Mouse (Mus musculus) liver, embryonic 13.5 days (tissue): Measurements from ENCODE around the gene Etv4. TPM values are rescaled to one million over a fixed set of nuclear protein-coding genes. Genes with fewer than 3 reads are reported as not detected.
A peak's percentile ranks its signal among the peaks of the same experiment; 100 is the strongest.

Source experiments
- ATAC-seq: fragments of 200-750 bp; cut with Nextera tagmentation; 2 replicates; pipeline ENCODE4 v1.8.0; 2017; ENCODE audit warnings: low read depth, mild to moderate bottlenecking, moderate number of reproducible peaks, moderate library complexity
- DNase-seq: peaks from one replicate; pipeline ENCODE4 v3.0.0; 2022
- H3K27ac ChIP-seq: fragments of 300-500 bp; sonication (generic); 2 replicates; pipeline ENCODE4 v1.5.1; 2015; ENCODE audit warnings: moderate library complexity, mild to moderate bottlenecking, inconsistent platforms
- H3K27me3 ChIP-seq: fragments of 300-500 bp; sonication (generic); 2 replicates; pipeline ENCODE4 v1.6.1; 2015; ENCODE audit warnings: mild to moderate bottlenecking, inconsistent platforms
- H3K36me3 ChIP-seq: fragments of 300-500 bp; sonication (generic); 2 replicates; pipeline ENCODE4 v1.6.1; 2015; ENCODE audit warnings: mild to moderate bottlenecking, inconsistent platforms
- H3K4me1 ChIP-seq: fragments of 300-500 bp; sonication (generic); replicated peaks from 2 replicates; pipeline ENCODE4 v1.6.1; 2015; ENCODE audit warnings: inconsistent platforms
- H3K4me2 ChIP-seq: fragments of 300-500 bp; sonication (generic); 2 replicates; pipeline ENCODE4 v1.6.1; 2015; ENCODE audit warnings: inconsistent platforms, mild to moderate bottlenecking, moderate library complexity
- H3K4me3 ChIP-seq: fragments of 300-500 bp; sonication (generic); replicated peaks from 2 replicates; pipeline ENCODE4 v1.5.1; 2015; ENCODE audit warnings: mild to moderate bottlenecking, inconsistent platforms
- H3K9ac ChIP-seq: fragments of 300-500 bp; sonication (generic); 2 replicates; pipeline ENCODE4 v1.6.1; 2015; ENCODE audit warnings: mild to moderate bottlenecking, inconsistent platforms
- H3K9me3 ChIP-seq: fragments of 300-500 bp; sonication (generic); replicated peaks from 2 replicates; pipeline ENCODE4 v1.6.1; 2016; ENCODE audit warnings: inconsistent platforms
- WGBS: fragments of 180-500 bp; shearing (Covaris S2); methylation state at CpG from one replicate; pipeline ENCODE4 v1.1.7; 2015; ENCODE audit not compliant: insufficient replicate concordance; 5-methylcytosine and 5-hydroxymethylcytosine counted together
- polyA plus RNA-seq: library from polyadenylated mRNA; unstranded; fragments of >200 nt; fragmentation: Nextera tagmentation; extraction: Ambion mirVana; gene quantifications from 2 replicates; pipeline ENCODE4 v1.2.1, GENCODE M21; 2015

Etv4 gene
- polyA plus RNA-seq, 1 experiment from 2014 or later = 0.40 TPM

DNA sequence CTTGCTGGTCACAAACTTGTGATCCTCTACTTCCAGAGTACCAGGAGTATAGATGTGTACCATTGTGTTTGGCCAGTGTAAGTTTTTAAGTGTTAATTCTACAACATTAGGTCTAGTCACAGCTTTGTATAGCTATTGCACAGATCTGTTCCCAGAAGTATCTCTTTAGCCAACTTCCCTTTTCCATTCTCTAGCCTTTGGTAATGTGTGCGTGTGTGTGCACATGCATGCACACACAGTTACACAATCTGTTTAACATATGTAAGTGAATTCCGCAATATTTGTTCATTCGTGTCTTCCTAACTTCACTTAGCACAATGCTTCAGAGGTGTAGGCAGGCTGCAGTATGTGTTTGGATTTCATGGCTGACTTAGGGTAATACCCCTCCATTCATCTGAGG lies 25.6 kb downstream of the Etv4 start:
- Histone ChIP-seq H3K36me3 (peaks cover 93% of the 10 kb centered on the region), H3K9me3 (no peaks in the 10 kb centered on the region), H3K27ac (no peak overlapping the region), H3K4me1 (no peaks in the 10 kb centered on the region), H3K4me2 (no peak overlapping the region), H3K27me3 (no peaks in the 10 kb centered on the region), H3K4me3 (no peak overlapping the region), H3K9ac (no peak overlapping the region)
- 93% methylated on average over 3 of the region's 3 CpGs for whole genome bisulfite sequencing
- DNase-seq (no peak), ATAC-seq (no peak)

DNA sequence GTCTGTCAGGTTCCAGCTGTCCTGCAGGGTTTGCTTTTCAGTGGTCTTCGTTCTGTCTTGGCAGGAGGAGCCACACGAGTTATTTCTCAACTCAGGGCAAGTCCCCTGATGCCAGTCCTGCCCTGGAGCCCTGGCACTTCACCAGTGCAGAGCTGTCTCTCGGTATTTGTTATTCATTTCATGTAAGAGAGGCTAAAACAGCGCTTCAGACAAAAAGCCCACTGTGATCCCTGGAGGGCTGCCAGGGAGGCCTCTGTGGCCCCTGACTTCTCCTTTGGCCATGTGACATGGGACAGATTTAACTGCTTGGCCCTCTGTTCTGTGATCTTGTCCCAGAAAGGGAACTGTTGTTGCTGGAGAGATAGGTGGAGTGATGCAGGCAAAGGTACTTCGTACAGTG lies 26.7 kb downstream of the Etv4 start:
- no peaks in the 10 kb centered on the region for H3K4me1 ChIP-seq
- no peak overlapping the region for H3K4me2 ChIP-seq
- no peak overlapping the region for H3K9ac ChIP-seq
- no peaks in the 10 kb centered on the region for H3K9me3 ChIP-seq
- WGBS = 81% methylated on average over 5 of the region's 5 CpGs
- no peaks in the 10 kb centered on the region for H3K27me3 ChIP-seq
- DNase-seq = no peak
- H3K27ac ChIP-seq = no peak overlapping the region; the same call in 1 of the 2 replicates
- H3K36me3 ChIP-seq = peaks cover 95% of the 10 kb centered on the region
- ATAC-seq = no peak
- no peak overlapping the region for H3K4me3 ChIP-seq

DNA sequence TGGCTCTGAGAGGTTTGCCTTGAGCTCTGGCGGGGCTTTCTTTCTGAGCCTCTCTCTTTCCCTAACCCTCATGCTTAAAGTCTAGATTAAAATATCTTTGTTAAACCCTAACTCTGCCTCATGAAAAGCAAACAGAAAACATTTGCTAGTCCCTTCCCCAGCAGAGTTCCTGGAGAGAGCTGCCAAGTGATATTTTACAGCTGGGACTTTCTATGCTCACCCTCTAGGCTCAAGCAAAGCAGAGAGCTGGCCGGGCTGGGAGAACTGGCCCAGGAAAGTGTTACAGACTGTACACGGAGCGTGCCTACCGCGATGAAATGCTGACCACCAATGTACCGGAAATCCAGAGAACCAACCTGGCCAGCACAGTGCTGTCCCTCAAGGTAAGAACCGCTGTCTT lies 27.8 kb downstream of the Etv4 start:
- Histone ChIP-seq H3K4me2 (no peak overlapping the region), H3K27me3 (no peaks in the 10 kb centered on the region), H3K9me3 (no peaks in the 10 kb centered on the region), H3K4me1 (no peaks in the 10 kb centered on the region), H3K27ac (no peak overlapping the region), H3K4me3 (no peak overlapping the region), H3K36me3 (peaks cover 97% of the 10 kb centered on the region), H3K9ac (no peak overlapping the region)
- 89% methylated on average over 8 of the region's 8 CpGs for WGBS
- ATAC-seq (no peak), DNase-seq (no peak)

DNA sequence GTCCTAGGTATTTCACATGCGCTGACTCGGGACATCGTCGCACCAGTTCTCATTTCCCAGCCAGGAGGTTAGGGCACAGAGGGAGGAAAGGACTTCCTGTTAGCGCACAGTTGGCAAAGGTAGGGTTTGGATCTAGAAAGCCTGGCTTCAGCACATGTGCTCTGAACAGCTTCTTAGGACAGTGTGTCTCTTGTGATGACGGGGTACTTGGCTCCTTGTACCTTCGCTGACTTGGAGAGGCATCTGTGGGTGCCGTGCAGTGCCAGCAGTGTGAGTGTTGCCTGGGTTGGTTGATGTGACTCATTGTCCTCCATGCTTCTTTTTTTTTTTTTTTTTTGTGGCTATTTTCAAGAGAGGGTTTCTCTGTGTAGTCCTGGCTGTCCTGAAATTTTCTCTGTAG lies 28.6 kb downstream of the Etv4 start:
- ATAC-seq (no peak), DNase-seq (no peak)
- H3K4me2 ChIP-seq = no peak overlapping the region
- H3K4me3 ChIP-seq = no peak overlapping the region
- peaks cover 97% of the 10 kb centered on the region for H3K36me3 ChIP-seq
- no peaks in the 10 kb centered on the region for H3K9me3 ChIP-seq
- WGBS = 86% methylated on average over 8 of the region's 8 CpGs
- no peaks in the 10 kb centered on the region for H3K27me3 ChIP-seq
- no peak overlapping the region for H3K9ac ChIP-seq
- no peak overlapping the region for H3K27ac ChIP-seq
- no peaks in the 10 kb centered on the region for H3K4me1 ChIP-seq

DNA sequence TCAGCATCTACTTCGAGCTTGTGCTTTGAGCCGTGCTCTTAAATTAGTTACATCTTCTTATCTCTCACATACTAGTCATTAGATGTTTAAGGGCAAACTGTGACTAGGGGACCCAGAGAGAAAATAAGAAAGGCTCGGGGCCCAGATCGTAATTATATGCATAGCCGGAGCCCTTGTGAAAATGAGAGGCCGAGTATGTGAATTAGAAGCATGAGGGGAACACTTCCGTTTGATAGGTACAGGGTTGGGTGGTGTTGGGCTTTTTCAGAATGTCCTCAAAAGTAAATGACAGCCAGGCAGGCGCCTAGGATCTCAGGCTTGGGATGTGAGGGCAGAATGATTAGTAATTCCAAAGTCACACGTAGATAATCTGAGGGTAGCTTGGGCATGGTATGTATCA lies 51.6 kb downstream of the Etv4 start:
- ATAC-seq (no peak), DNase-seq (peak; percentile 11)
- Histone ChIP-seq H3K9ac (peak overlapping the region; percentile 86), H3K4me2 (peak overlapping the region; percentile 72), H3K4me1 (peaks cover 22% of the 10 kb centered on the region), H3K36me3 (peaks cover 42% of the 10 kb centered on the region), H3K27me3 (no peaks in the 10 kb centered on the region), H3K27ac (peak overlapping the region; percentile 78), H3K4me3 (peak overlapping the region; percentile 80), H3K9me3 (no peaks in the 10 kb centered on the region)
- WGBS = 16% methylated on average over 9 of the region's 9 CpGs

- Histone ChIP-seq H3K9ac (peak within 1 kb of the TSS; percentile 86), H3K4me1 (peaks cover 22% of the 10 kb centered on the region), H3K27ac (peak within 1 kb of the TSS; percentile 78), H3K4me2 (peak within 1 kb of the TSS; percentile 72), H3K27me3 (no peaks in the 10 kb centered on the region), H3K4me3 (peak within 1 kb of the TSS; percentile 80), H3K9me3 (no peaks in the 10 kb centered on the region), H3K36me3 (peaks cover 35% of the 10 kb centered on the region)
- WGBS = under 1% methylated on average over 51 of the region's 51 CpGs
- ATAC-seq (peak; percentile 98), DNase-seq (peak; percentile 93)
These were observed 52.4 kb downstream of the Etv4 start, which contains the start of gene Dhx8 for GRCm38 (mm10) chr11:101732518-101733440. Gene Dhx8, plus strand, starts transcription at chr11:101732919.

DNA sequence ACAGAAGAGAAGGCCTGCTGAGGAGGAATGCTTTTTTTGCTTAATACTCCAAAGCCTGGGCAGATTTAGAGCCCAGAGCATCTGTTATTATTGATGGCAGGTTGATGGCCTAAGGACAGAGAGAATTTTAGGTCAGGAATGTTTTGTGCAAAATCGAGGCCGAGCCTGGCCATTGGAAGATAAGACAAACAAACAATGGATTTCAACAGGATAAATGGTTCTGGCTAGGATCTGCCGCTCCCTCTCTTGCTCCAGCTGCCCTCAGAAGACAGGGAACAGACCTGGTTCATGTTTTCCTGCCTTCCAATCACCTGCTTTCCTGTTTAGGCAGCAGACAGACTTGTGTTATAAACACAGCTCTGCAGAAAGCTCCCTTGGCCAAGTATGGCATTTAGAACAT lies 55.9 kb downstream of the Etv4 start:
- no peak for DNase-seq
- no peak for ATAC-seq
- Histone ChIP-seq H3K27ac (no peak overlapping the region), H3K4me1 (peaks cover 16% of the 10 kb centered on the region), H3K9ac (no peak overlapping the region), H3K36me3 (peaks cover under 1% of the 10 kb centered on the region; the same call in 1 of the 2 replicates), H3K9me3 (no peaks in the 10 kb centered on the region), H3K4me3 (no peak overlapping the region), H3K4me2 (no peak overlapping the region), H3K27me3 (no peaks in the 10 kb centered on the region)
- 37% methylated on average over 3 of the region's 3 CpGs for WGBS

DNA sequence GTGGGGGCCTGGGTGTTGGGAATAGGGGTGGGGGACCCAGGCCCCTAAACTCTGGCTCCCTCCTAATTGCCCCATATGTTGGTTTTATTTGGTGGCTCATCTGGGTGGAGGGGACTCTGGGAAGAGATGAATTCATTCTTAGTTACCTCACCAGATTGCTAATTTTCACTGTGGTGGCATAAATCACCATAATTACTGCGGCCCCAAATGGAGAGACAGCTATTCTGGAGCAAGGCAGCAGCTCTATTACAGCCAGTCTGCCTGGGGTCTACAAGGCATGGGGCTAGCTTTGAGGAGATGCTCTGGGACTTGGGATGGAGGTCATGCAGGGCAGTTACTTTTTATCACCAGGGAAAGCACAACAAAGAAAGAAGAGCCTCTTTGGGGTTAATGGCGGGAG lies 58.4 kb downstream of the Etv4 start:
- Histone ChIP-seq H3K4me1 (peaks cover 1% of the 10 kb centered on the region), H3K9me3 (no peaks in the 10 kb centered on the region), H3K27me3 (no peaks in the 10 kb centered on the region), H3K4me3 (no peak overlapping the region), H3K36me3 (no peaks in the 10 kb centered on the region), H3K4me2 (no peak overlapping the region), H3K9ac (no peak overlapping the region), H3K27ac (no peak overlapping the region)
- DNase-seq (no peak), ATAC-seq (no peak)
- 62% methylated on average over 2 of the region's 2 CpGs for WGBS

GRCm38 (mm10) chr11:101725043-101725442 lies 60.1 kb downstream of the Etv4 start:
- Histone ChIP-seq H3K4me1 (no peaks in the 10 kb centered on the region), H3K9me3 (no peaks in the 10 kb centered on the region), H3K4me3 (no peak overlapping the region), H3K27ac (no peak overlapping the region), H3K9ac (no peak overlapping the region), H3K4me2 (no peak overlapping the region), H3K27me3 (no peaks in the 10 kb centered on the region), H3K36me3 (no peaks in the 10 kb centered on the region)
- WGBS = 66% methylated on average over 8 of the region's 8 CpGs
- ATAC-seq (no peak), DNase-seq (no peak)

DNA sequence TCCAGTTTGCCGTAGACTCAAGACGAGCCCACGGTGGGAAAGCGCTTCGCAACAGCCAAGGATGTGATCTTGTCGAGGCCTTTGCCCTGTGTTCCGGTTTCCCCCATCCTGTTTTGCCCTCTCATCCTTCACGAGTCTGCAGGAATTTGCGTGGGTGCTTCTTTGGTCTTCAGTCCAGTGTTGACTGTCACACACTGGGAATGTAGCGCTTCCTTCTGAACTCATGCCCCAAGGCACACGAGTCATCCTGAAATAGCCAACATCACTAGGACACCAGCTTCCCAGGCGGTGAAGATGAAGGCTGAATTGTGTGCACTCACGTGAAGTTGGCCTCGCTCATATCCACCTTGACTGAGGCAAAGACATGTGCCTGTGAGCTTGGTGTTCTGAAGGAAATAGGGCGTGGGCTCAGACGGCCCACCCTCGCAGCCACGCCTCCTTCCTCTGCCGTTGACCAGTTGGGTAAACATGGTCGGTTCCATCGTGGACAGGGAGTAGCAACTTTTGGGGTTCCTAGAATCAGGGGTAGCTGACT lies 65.1 kb downstream of the Etv4 start:
- Histone ChIP-seq H3K27ac (no peak overlapping the region), H3K4me2 (no peak overlapping the region), H3K4me3 (no peak overlapping the region), H3K4me1 (no peaks in the 10 kb centered on the region), H3K9ac (no peak overlapping the region), H3K9me3 (no peaks in the 10 kb centered on the region), H3K36me3 (no peaks in the 10 kb centered on the region), H3K27me3 (no peaks in the 10 kb centered on the region)
- WGBS = 66% methylated on average over 21 of the region's 21 CpGs
- no peak for DNase-seq
- no peak for ATAC-seq
